Mouse (Mus musculus) heart, embryonic 15.5 days (tissue): ENCODE data around the gene Jph4. TPM values are rescaled to one million over a fixed set of nuclear protein-coding genes. Genes with fewer than 3 reads are reported as not detected.

Experiments
- ATAC-seq: fragments of 200-750 bp; cut with Nextera tagmentation; replicated peaks from 2 replicates; pipeline ENCODE4 v1.8.0; 2017; ENCODE audit warnings: low read depth, moderate TSS enrichment; ENCODE audit not compliant: insufficient number of reproducible peaks, insufficient read depth, low FRiP score
- H3K27ac ChIP-seq: fragments of 300-500 bp; sonication (generic); 2 replicates; pipeline ENCODE4 v1.5.1; 2015; ENCODE audit warnings: mild to moderate bottlenecking, inconsistent platforms
- H3K27me3 ChIP-seq: fragments of 300-500 bp; sonication (generic); 2 replicates; pipeline ENCODE4 v1.6.1; 2015; ENCODE audit warnings: inconsistent platforms
- H3K36me3 ChIP-seq: fragments of 300-500 bp; sonication (generic); 2 replicates; pipeline ENCODE4 v1.6.1; 2015; ENCODE audit warnings: mild to moderate bottlenecking, inconsistent platforms
- H3K4me1 ChIP-seq: fragments of 300-500 bp; sonication (generic); replicated peaks from 2 replicates; pipeline ENCODE4 v1.6.1; 2015; ENCODE audit warnings: inconsistent platforms
- H3K4me2 ChIP-seq: fragments of 300-500 bp; sonication (generic); 2 replicates; pipeline ENCODE4 v1.6.1; 2015; ENCODE audit warnings: inconsistent platforms, mild to moderate bottlenecking, moderate library complexity
- H3K4me3 ChIP-seq: fragments of 300-500 bp; sonication (generic); 2 replicates; pipeline ENCODE4 v1.5.1; 2015; ENCODE audit warnings: mild to moderate bottlenecking, inconsistent platforms
- H3K9ac ChIP-seq: fragments of 300-500 bp; sonication (generic); 2 replicates; pipeline ENCODE4 v1.6.1; 2015; ENCODE audit warnings: mild to moderate bottlenecking, inconsistent platforms
- H3K9me3 ChIP-seq: fragments of 300-500 bp; sonication (generic); replicated peaks from 2 replicates; pipeline ENCODE4 v1.6.1; 2016; ENCODE audit warnings: inconsistent platforms
- WGBS: fragments of 180-500 bp; shearing (Covaris S2); methylation state at CpG from one replicate; pipeline ENCODE4 v1.1.7; 2015; ENCODE audit warnings: mixed read lengths; 5-methylcytosine and 5-hydroxymethylcytosine counted together
- polyA plus RNA-seq: library from polyadenylated mRNA; unstranded; fragments of >200 nt; fragmentation: Nextera tagmentation; extraction: Ambion mirVana; gene quantifications from 2 replicates; pipeline ENCODE4 v1.2.1, GENCODE M21; 2015

The Jph4 gene
- polyA plus RNA-seq, 1 experiment from 2014 or later, result 0.24 TPM

GRCm38 (mm10) chr14:55148363-55148915 is 31.7 kb upstream of the Jph4 start:
- H3K4me1 ChIP-seq, result no peaks in the 10 kb centered on the region
- no peak overlapping the region for H3K4me2 ChIP-seq
- 32% methylated on average over 5 of the region's 5 CpGs for WGBS
- H3K27me3 ChIP-seq, result no peaks in the 10 kb centered on the region
- H3K27ac ChIP-seq, result no peak overlapping the region
- H3K9me3 ChIP-seq, result no peaks in the 10 kb centered on the region
- no peak overlapping the region for H3K4me3 ChIP-seq
- no peaks in the 10 kb centered on the region for H3K36me3 ChIP-seq
- H3K9ac ChIP-seq, result no peak overlapping the region
- ATAC-seq, result no peak

GRCm38 (mm10) chr14:55146829-55147401 is 30.2 kb upstream of the Jph4 start:
- Histone ChIP-seq H3K36me3 (no peaks in the 10 kb centered on the region), H3K9ac (no peak overlapping the region), H3K27me3 (no peaks in the 10 kb centered on the region), H3K27ac (no peak overlapping the region), H3K4me1 (no peaks in the 10 kb centered on the region), H3K4me2 (no peak overlapping the region), H3K9me3 (no peaks in the 10 kb centered on the region), H3K4me3 (no peak overlapping the region)
- ATAC-seq, result no peak
- 79% methylated on average over 12 of the region's 12 CpGs for WGBS

GRCm38 (mm10) chr14:55146324-55146723 is 29.6 kb upstream of the Jph4 start:
- Histone ChIP-seq H3K36me3 (no peaks in the 10 kb centered on the region), H3K4me2 (no peak overlapping the region), H3K4me1 (no peaks in the 10 kb centered on the region), H3K9ac (no peak overlapping the region), H3K4me3 (no peak overlapping the region), H3K9me3 (no peaks in the 10 kb centered on the region), H3K27ac (no peak overlapping the region), H3K27me3 (no peaks in the 10 kb centered on the region)
- ATAC-seq, result no peak
- WGBS, result 85% methylated on average over 1 of the region's 1 CpGs

- no peak overlapping the region for H3K4me2 ChIP-seq
- WGBS, result 48% methylated on average over 7 of the region's 7 CpGs
- no peak for ATAC-seq
These were observed 22.6 kb upstream of the Jph4 start for GRCm38 (mm10) chr14:55139313-55139712.

GRCm38 (mm10) chr14:55135676-55136075 is 18.9 kb upstream of the Jph4 start:
- Histone ChIP-seq H3K4me3 (no peak overlapping the region), H3K9ac (no peak overlapping the region), H3K27ac (no peak overlapping the region), H3K9me3 (no peaks in the 10 kb centered on the region), H3K4me1 (no peaks in the 10 kb centered on the region), H3K36me3 (no peaks in the 10 kb centered on the region), H3K27me3 (no peaks in the 10 kb centered on the region), H3K4me2 (no peak overlapping the region)
- 57% methylated on average over 8 of the region's 8 CpGs for WGBS
- no peak for ATAC-seq

More at GRCm38 (mm10) chr14:55139313-55139712, 22.6 kb upstream of the Jph4 start:
- Histone ChIP-seq H3K27ac (no peak overlapping the region), H3K36me3 (no peaks in the 10 kb centered on the region), H3K27me3 (no peaks in the 10 kb centered on the region), H3K4me3 (no peak overlapping the region), H3K4me1 (no peaks in the 10 kb centered on the region), H3K9me3 (no peaks in the 10 kb centered on the region), H3K9ac (no peak overlapping the region)

GRCm38 (mm10) chr14:55126521-55126920 is 9.8 kb upstream of the Jph4 start:
- Histone ChIP-seq H3K4me1 (peaks cover 10% of the 10 kb centered on the region), H3K9ac (no peak overlapping the region), H3K4me2 (no peak overlapping the region), H3K4me3 (no peak overlapping the region), H3K9me3 (no peaks in the 10 kb centered on the region), H3K27me3 (0 out of 2 replicates have a peak, but pooled peaks cover 2% of the 10 kb centered on the region), H3K27ac (no peak overlapping the region), H3K36me3 (no peaks in the 10 kb centered on the region)
- 78% methylated on average over 7 of the region's 7 CpGs for WGBS
- no peak for ATAC-seq

GRCm38 (mm10) chr14:55125711-55126110 is 9.0 kb upstream of the Jph4 start:
- H3K4me1 ChIP-seq, result peaks cover 10% of the 10 kb centered on the region
- H3K36me3 ChIP-seq, result no peaks in the 10 kb centered on the region
- 0 out of 2 replicates have a peak, but pooled peaks cover 2% of the 10 kb centered on the region for H3K27me3 ChIP-seq
- H3K4me2 ChIP-seq, result no peak overlapping the region
- H3K9me3 ChIP-seq, result no peaks in the 10 kb centered on the region
- H3K4me3 ChIP-seq, result no peak overlapping the region
- no peak for ATAC-seq
- H3K9ac ChIP-seq, result no peak overlapping the region
- H3K27ac ChIP-seq, result no peak overlapping the region
- WGBS, result 54% methylated on average over 5 of the region's 5 CpGs

- Histone ChIP-seq H3K27ac (peak overlapping the region; percentile 14), H3K4me3 (peak overlapping the region; percentile 15), H3K4me2 (peak overlapping the region; percentile 56), H3K36me3 (no peaks in the 10 kb centered on the region), H3K9ac (no peak overlapping the region), H3K9me3 (no peaks in the 10 kb centered on the region), H3K27me3 (peaks cover 10% of the 10 kb centered on the region), H3K4me1 (peaks cover 10% of the 10 kb centered on the region)
- WGBS, result 28% methylated on average over 8 of the region's 8 CpGs
- ATAC-seq, result 0 out of 2 replicates have a peak, but pooled peaks have one; percentile 25
These were observed 5.6 kb upstream of the Jph4 start for GRCm38 (mm10) chr14:55122359-55122758.

GRCm38 (mm10) chr14:55121947-55122346 is 5.2 kb upstream of the Jph4 start:
- Histone ChIP-seq H3K4me3 (peak overlapping the region; percentile 15), H3K9ac (no peak overlapping the region), H3K4me1 (peaks cover 10% of the 10 kb centered on the region), H3K36me3 (no peaks in the 10 kb centered on the region), H3K9me3 (no peaks in the 10 kb centered on the region), H3K4me2 (peak overlapping the region; percentile 56), H3K27me3 (peaks cover 14% of the 10 kb centered on the region), H3K27ac (peak overlapping the region; percentile 14)
- WGBS, result 2% methylated on average over 5 of the region's 5 CpGs
- peak; percentile 86 for ATAC-seq

- H3K4me1 ChIP-seq, result peaks cover 33% of the 10 kb centered on the region
- peaks cover 38% of the 10 kb centered on the region for H3K27me3 ChIP-seq
- no peak overlapping the region for H3K4me3 ChIP-seq
- H3K9me3 ChIP-seq, result no peaks in the 10 kb centered on the region
- ATAC-seq, result no peak
- no peak overlapping the region for H3K4me2 ChIP-seq
- H3K9ac ChIP-seq, result no peak overlapping the region
- no peak overlapping the region for H3K27ac ChIP-seq
- H3K36me3 ChIP-seq, result no peaks in the 10 kb centered on the region
- 70% methylated on average over 4 of the region's 4 CpGs for WGBS
These were observed 2.8 kb upstream of the Jph4 start for GRCm38 (mm10) chr14:55119421-55120134.

GRCm38 (mm10) chr14:55118852-55119251 is 2.1 kb upstream of the Jph4 start:
- H3K27me3 ChIP-seq, result peaks cover 42% of the 10 kb centered on the region
- no peak for ATAC-seq
- peaks cover 41% of the 10 kb centered on the region for H3K4me1 ChIP-seq
- no peak overlapping the region for H3K4me3 ChIP-seq
- no peak overlapping the region for H3K27ac ChIP-seq
- H3K9ac ChIP-seq, result no peak overlapping the region
- no peaks in the 10 kb centered on the region for H3K36me3 ChIP-seq
- H3K9me3 ChIP-seq, result no peaks in the 10 kb centered on the region
- 52% methylated on average over 4 of the region's 4 CpGs for WGBS
- no peak overlapping the region for H3K4me2 ChIP-seq
